Mouse (Mus musculus): Measurements from ENCODE around the gene Gm20441. TPM values are rescaled to one million over a fixed set of nuclear protein-coding genes. Genes with fewer than 3 reads are reported as not detected.
"Not testable (repeated sequence)": the region's sequence is repeated elsewhere in the genome, so short reads cannot be mapped to it uniquely, and the experiment has no call there.

Gene Gm20441
- polyA plus RNA-seq, 1 experiment from 2014 or later = not detected

- no peak for TF ChIP-seq CTCF (IDR thresholded peaks at IDR 0.05)
- DNase-seq (ENCODE audit: low read depth, low spot score) (no peak), ATAC-seq (no peak)
- POLR2A ChIA-PET = interaction anchor here (0.7 to 0.8 kb wide), 2 partner anchors 38 to 58 kb away, joined by 3 to 7 read pairs; no protein-coding TSS in a partner anchor
- in situ Hi-C loops (cut with MboI; ENCODE audit: low pct_unique_long_range_greater_than_20kb) = loop anchor here (10.0 kb wide), 1 partner anchor 45 kb away; the partner anchor contains the start of gene Gstt4
- H3K27me3 ChIP-seq = no peaks in the 10 kb centered on the region
- CTCF ChIA-PET = no interaction called here
Measured at GRCm38 (mm10) chr10:75779206-75780174, 1.3 kb downstream of the Gm20441 start.

GRCm38 (mm10) chr10:75777885-75778284 lies 2.9 kb downstream of the Gm20441 start:
- in situ Hi-C loops (cut with MboI; ENCODE audit: low pct_unique_long_range_greater_than_20kb) = loop anchor here (10.0 kb wide), 1 partner anchor 47 kb away; the partner anchor contains the start of gene Gstt4
- DNase-seq (ENCODE audit: low read depth, low spot score) (no peak), ATAC-seq (no peak)
- ChIA-PET CTCF (no interaction called here), POLR2A (no interaction called here)
- TF ChIP-seq CTCF (IDR thresholded peaks at IDR 0.05) = no peak
- no peaks in the 10 kb centered on the region for H3K27me3 ChIP-seq

GRCm38 (mm10) chr10:75776562-75776961 lies 4.2 kb downstream of the Gm20441 start:
- no peaks in the 10 kb centered on the region for H3K27me3 ChIP-seq
- TF ChIP-seq CTCF (IDR thresholded peaks at IDR 0.05) = no peak
- CTCF ChIA-PET = no interaction called here
- POLR2A ChIA-PET = no interaction called here
- in situ Hi-C loops (cut with MboI; ENCODE audit: low pct_unique_long_range_greater_than_20kb) = loop anchor here (10.0 kb wide), 1 partner anchor 48 kb away; the partner anchor contains the start of gene Gstt4
- DNase-seq (ENCODE audit: low read depth, low spot score) (no peak), ATAC-seq (no peak)

- in situ Hi-C loops (cut with MboI; ENCODE audit: low pct_unique_long_range_greater_than_20kb) = loop anchor here (10.0 kb wide), 1 partner anchor 50 kb away; the partner anchor contains the start of gene Gstt4
- no peak for TF ChIP-seq CTCF (IDR thresholded peaks at IDR 0.05)
- CTCF ChIA-PET = interaction anchor here (0.8 to 1.2 kb wide), 2 partner anchors 10 to 21 kb away, joined by 3 read pairs; no protein-coding TSS in a partner anchor
- no peaks in the 10 kb centered on the region for H3K27me3 ChIP-seq
- no peak for DNase-seq (ENCODE audit: low read depth, low spot score)
- POLR2A ChIA-PET = interaction anchor here (0.8 kb wide), 1 partner anchor 25 kb away, joined by 3 read pairs; no protein-coding TSS in a partner anchor
- no peak for ATAC-seq
Measured at GRCm38 (mm10) chr10:75774587-75774986, 6.2 kb downstream of the Gm20441 start.

- in situ Hi-C loops (cut with MboI; ENCODE audit: low pct_unique_long_range_greater_than_20kb) = loop anchor here (10.0 kb wide), 1 partner anchor 51 kb away; the partner anchor contains the start of gene Gstt4
- no peak for TF ChIP-seq CTCF (IDR thresholded peaks at IDR 0.05)
- no peak for DNase-seq (ENCODE audit: low read depth, low spot score)
- POLR2A ChIA-PET = no interaction called here
- ATAC-seq = no peak
- CTCF ChIA-PET = interaction anchor here (0.8 to 1.2 kb wide), 2 partner anchors 11 to 20 kb away, joined by 3 read pairs; no protein-coding TSS in a partner anchor
- no peaks in the 10 kb centered on the region for H3K27me3 ChIP-seq
Measured at GRCm38 (mm10) chr10:75774102-75774501, 6.7 kb downstream of the Gm20441 start.

- DNase-seq (ENCODE audit: low read depth, low spot score) (no peak), ATAC-seq (peak; percentile 88)
- POLR2A ChIA-PET = interaction anchor here (1.1 kb wide), 1 partner anchor 63 kb away, joined by 3 read pairs; no protein-coding TSS in a partner anchor
- no peak for TF ChIP-seq CTCF (IDR thresholded peaks at IDR 0.05)
- CTCF ChIA-PET = interaction anchor here (1.1 to 1.2 kb wide), 2 partner anchors 55 to 59 kb away, joined by 4 to 6 read pairs; no protein-coding TSS in a partner anchor
- no peaks in the 10 kb centered on the region for H3K27me3 ChIP-seq
- in situ Hi-C loops (cut with MboI; ENCODE audit: low pct_unique_long_range_greater_than_20kb) = loop anchor here (10.0 kb wide), 1 partner anchor 52 kb away; the partner anchor contains the start of gene Gstt4
Measured at GRCm38 (mm10) chr10:75772795-75773664, 7.7 kb downstream of the Gm20441 start, which contains the start of gene Ddt. Ddt (minus strand) TSS chr10:75773414.

- POLR2A ChIA-PET; ATAC-seq; DNase-seq (ENCODE audit: low read depth, low spot score); H3K27me3 ChIP-seq: not testable (repeated sequence)
- CTCF ChIA-PET = interaction anchor here (1.2 kb wide), 1 partner anchor 17 kb away, joined by 3 read pairs; no protein-coding TSS in a partner anchor
- in situ Hi-C loops (cut with MboI; ENCODE audit: low pct_unique_long_range_greater_than_20kb) = loop anchor here (5.0 kb wide), 1 partner anchor 90 kb away; no protein-coding TSS in a partner anchor
Measured at GRCm38 (mm10) chr10:75767756-75768155, 13.0 kb downstream of the Gm20441 start.

GRCm38 (mm10) chr10:75766856-75767255 lies 13.9 kb downstream of the Gm20441 start:
- no peak for TF ChIP-seq CTCF (IDR thresholded peaks at IDR 0.05)
- H3K27me3 ChIP-seq = no peaks in the 10 kb centered on the region
- POLR2A ChIA-PET = no interaction called here
- ATAC-seq (no peak), DNase-seq (ENCODE audit: low read depth, low spot score) (no peak)
- in situ Hi-C loops (cut with MboI; ENCODE audit: low pct_unique_long_range_greater_than_20kb) = loop anchor here (5.0 kb wide), 1 partner anchor 90 kb away; no protein-coding TSS in a partner anchor
- CTCF ChIA-PET = interaction anchor here (1.0 kb wide), 1 partner anchor 69 kb away, joined by 3 read pairs; no protein-coding TSS in a partner anchor

Data from Patski (cell line).